Mouse (Mus musculus) stomach, postnatal 0 days (tissue): ENCODE results near the gene Dlgap5. TPM values are rescaled to one million over a fixed set of nuclear protein-coding genes. Genes with fewer than 3 reads are reported as not detected.

Source experiments
- ATAC-seq: fragments of 200-750 bp; cut with Nextera tagmentation; 2 replicates; pipeline ENCODE4 v1.8.0; 2017; ENCODE audit not compliant: low FRiP score, low TSS enrichment
- DNase-seq: peaks from one replicate; pipeline ENCODE4 v3.0.0-alpha.2; 2016; ENCODE audit warnings: low spot score
- H3K27ac ChIP-seq: fragments of 300-500 bp; sonication (generic); replicated peaks from 2 replicates; pipeline ENCODE4 v1.5.1; 2014; ENCODE audit warnings: mild to moderate bottlenecking, control low read depth
- H3K27me3 ChIP-seq: fragments of 300-500 bp; sonication (generic); 2 replicates; pipeline ENCODE4 v1.6.1; 2014; ENCODE audit warnings: low read length; ENCODE audit not compliant: control insufficient read depth, insufficient read depth
- H3K36me3 ChIP-seq: fragments of 300-500 bp; sonication (generic); 2 replicates; pipeline ENCODE4 v1.6.1; 2014; ENCODE audit warnings: low read length, mixed read lengths; ENCODE audit not compliant: control insufficient read depth, insufficient read depth
- H3K4me1 ChIP-seq: fragments of 300-500 bp; sonication (generic); replicated peaks from 2 replicates; pipeline ENCODE4 v1.6.1; 2014; ENCODE audit warnings: antibody characterized with exemption; ENCODE audit not compliant: control insufficient read depth, insufficient read depth
- H3K4me2 ChIP-seq: fragments of 300-500 bp; sonication (generic); replicated peaks from 2 replicates; pipeline ENCODE4 v1.6.1; 2014; ENCODE audit warnings: low read depth, mild to moderate bottlenecking, control low read depth, moderate library complexity
- H3K4me3 ChIP-seq: fragments of 300-500 bp; sonication (generic); 2 replicates; pipeline ENCODE4 v1.5.1; 2014; ENCODE audit warnings: low read depth, low read length, control low read depth
- H3K9ac ChIP-seq: fragments of 300-500 bp; sonication (generic); 2 replicates; pipeline ENCODE4 v1.6.1; 2014; ENCODE audit warnings: mild to moderate bottlenecking, low read length, control low read depth, mixed read lengths
- H3K9me3 ChIP-seq: fragments of 300-500 bp; sonication (generic); 2 replicates; pipeline ENCODE4 v1.6.1; 2016; ENCODE audit warnings: low read length; ENCODE audit not compliant: control insufficient read depth
- CTCF ChIP-seq: IDR thresholded peaks from 2 replicates; pipeline ENCODE4 v1.5.1; 2016; ENCODE audit warnings: antibody characterized with exemption, low read depth, mild to moderate bottlenecking, moderate library complexity
- EP300 ChIP-seq: optimal IDR thresholded peaks from 2 replicates; pipeline ENCODE3; 2016; ENCODE audit warnings: antibody characterized with exemption
- WGBS: fragments of 180-500 bp; shearing (Covaris S2); extraction: QIAGEN DNeasy Blood & Tissue Kit; methylation state at CpG from one replicate; pipeline ENCODE4 v1.1.7; 2014; 5-methylcytosine and 5-hydroxymethylcytosine counted together
- polyA plus RNA-seq: library from polyadenylated mRNA; unstranded; fragments of >200 nt; fragmentation: Nextera tagmentation; extraction: Ambion mirVana; gene quantifications from 2 replicates; pipeline ENCODE4 v1.2.1, GENCODE M21; 2015

Gene Dlgap5
- polyA plus RNA-seq, 1 experiment from 2014 or later: 7.4 TPM

DNA sequence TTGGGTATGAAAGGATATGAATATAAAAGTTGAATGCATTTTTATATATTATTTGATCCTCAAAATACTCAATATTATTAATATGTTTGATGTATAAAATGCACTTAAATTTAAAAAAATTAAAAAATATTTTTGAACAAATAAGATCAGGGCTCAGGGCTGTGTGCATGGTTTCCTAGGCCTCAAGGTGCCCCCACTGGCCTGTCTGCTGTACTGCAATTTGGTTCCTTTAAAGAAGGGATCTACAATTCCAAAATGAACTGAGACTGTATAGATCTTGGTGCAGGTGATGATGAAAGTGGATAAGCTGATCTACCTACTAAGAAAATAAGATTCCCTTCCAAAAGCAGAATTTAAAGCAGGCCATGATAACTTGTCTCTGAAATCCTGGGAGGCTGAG, 14.8 kb upstream of the Dlgap5 start:
- H3K36me3 ChIP-seq: no peaks in the 10 kb centered on the region
- H3K4me3 ChIP-seq: no peak overlapping the region
- H3K9ac ChIP-seq: no peak overlapping the region
- TF ChIP-seq EP300: no peak
- TF ChIP-seq CTCF: peak; percentile 50
- no peaks in the 10 kb centered on the region for H3K4me1 ChIP-seq
- no peak overlapping the region for H3K4me2 ChIP-seq
- ATAC-seq (no peak), DNase-seq (no peak)
- H3K27me3 ChIP-seq: no peaks in the 10 kb centered on the region
- H3K9me3 ChIP-seq: no peaks in the 10 kb centered on the region
- no peak overlapping the region for H3K27ac ChIP-seq

DNA sequence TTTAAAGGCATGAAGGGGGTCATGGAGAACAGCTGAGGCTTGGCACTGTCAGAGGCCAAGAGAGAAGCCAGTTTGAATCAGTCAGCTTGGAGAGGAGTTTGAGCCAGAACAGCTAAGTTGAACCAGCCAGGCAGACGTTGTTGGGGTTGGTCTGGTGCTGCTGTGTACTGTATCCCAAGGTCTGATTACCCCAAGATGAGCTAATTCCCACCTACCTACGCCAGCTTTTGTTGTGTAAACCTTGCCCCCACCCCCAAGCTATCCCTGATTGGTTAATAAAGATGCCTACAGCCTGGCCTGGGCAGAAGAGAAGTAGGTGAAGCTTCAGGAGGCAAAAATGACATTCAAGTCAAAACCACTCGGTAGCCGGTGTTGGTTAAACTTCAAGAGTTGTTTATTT, 4.3 kb upstream of the Dlgap5 start:
- H3K9ac ChIP-seq: no peak overlapping the region
- H3K36me3 ChIP-seq: no peaks in the 10 kb centered on the region
- ATAC-seq (no peak), DNase-seq (no peak)
- no peak overlapping the region for H3K4me2 ChIP-seq
- no peak overlapping the region for H3K4me3 ChIP-seq
- no peaks in the 10 kb centered on the region for H3K27me3 ChIP-seq
- H3K9me3 ChIP-seq: no peaks in the 10 kb centered on the region
- WGBS: 66% methylated on average over 4 of the region's 4 CpGs
- no peaks in the 10 kb centered on the region for H3K4me1 ChIP-seq
- no peak for TF ChIP-seq EP300
- TF ChIP-seq CTCF: no peak
- no peak overlapping the region for H3K27ac ChIP-seq

DNA sequence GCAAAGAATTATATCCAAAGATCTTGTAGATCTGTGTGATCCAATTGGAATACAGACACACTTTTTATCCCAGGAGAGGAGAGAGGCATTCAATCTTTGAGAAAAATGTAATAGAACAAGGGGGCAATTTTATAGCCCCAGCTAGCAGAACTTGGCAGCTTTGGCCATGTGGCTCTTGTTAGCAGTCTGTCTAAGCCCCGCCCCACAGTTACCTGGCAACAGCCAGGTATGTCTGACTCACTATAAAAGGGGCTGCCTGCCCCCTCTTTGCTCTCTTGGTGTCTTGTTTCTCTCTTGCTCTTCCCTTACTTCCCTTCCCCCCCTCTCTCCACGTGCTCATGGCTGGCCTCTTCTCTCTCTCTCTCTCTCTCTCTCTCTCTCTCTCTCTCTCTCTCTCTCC, 3.4 kb upstream of the Dlgap5 start:
- DNase-seq (no peak), ATAC-seq (no peak)
- Histone ChIP-seq H3K4me1 (no peaks in the 10 kb centered on the region), H3K9ac (no peak overlapping the region), H3K27me3 (no peaks in the 10 kb centered on the region), H3K4me2 (no peak overlapping the region), H3K27ac (no peak overlapping the region), H3K4me3 (no peak overlapping the region), H3K36me3 (no peaks in the 10 kb centered on the region), H3K9me3 (no peaks in the 10 kb centered on the region)
- WGBS: 28% methylated on average over 2 of the region's 2 CpGs
- TF ChIP-seq CTCF (no peak), EP300 (no peak)

DNA sequence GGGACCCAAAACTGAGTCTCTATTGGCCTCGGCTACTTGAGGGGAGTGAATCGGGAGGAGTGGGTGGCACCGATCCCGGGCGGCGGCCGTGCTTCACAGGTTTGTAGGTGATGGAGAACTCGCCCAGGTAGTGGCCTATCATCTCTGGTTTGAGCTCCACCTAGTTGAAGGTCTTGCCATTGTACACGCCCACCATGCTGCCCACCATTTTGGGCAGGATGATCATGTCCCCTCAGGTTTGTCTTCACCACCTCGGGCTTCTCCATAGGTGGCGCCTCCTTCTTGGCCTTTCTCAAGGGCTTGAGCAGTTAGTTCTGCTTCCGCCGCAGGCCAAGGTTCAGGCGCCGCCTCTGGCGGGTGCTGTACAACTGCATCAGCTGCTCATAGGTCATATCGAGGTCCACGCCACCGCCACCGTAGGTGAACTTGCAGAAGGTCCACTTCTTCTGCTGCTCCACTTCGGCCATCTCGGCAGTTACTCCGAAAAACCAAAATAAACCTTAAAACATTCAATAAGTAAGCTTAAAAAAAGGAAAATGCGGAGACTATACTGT, 1.6 kb upstream of the Dlgap5 start:
- TF ChIP-seq EP300 (no peak), CTCF (no peak)
- WGBS: 94% methylated on average over 24 of the region's 24 CpGs
- ATAC-seq (no peak), DNase-seq (no peak)
- Histone ChIP-seq H3K9ac (no peak overlapping the region), H3K9me3 (no peaks in the 10 kb centered on the region), H3K27ac (no peak overlapping the region), H3K36me3 (no peaks in the 10 kb centered on the region), H3K27me3 (no peaks in the 10 kb centered on the region), H3K4me2 (no peak overlapping the region), H3K4me1 (no peaks in the 10 kb centered on the region), H3K4me3 (no peak overlapping the region)

DNA sequence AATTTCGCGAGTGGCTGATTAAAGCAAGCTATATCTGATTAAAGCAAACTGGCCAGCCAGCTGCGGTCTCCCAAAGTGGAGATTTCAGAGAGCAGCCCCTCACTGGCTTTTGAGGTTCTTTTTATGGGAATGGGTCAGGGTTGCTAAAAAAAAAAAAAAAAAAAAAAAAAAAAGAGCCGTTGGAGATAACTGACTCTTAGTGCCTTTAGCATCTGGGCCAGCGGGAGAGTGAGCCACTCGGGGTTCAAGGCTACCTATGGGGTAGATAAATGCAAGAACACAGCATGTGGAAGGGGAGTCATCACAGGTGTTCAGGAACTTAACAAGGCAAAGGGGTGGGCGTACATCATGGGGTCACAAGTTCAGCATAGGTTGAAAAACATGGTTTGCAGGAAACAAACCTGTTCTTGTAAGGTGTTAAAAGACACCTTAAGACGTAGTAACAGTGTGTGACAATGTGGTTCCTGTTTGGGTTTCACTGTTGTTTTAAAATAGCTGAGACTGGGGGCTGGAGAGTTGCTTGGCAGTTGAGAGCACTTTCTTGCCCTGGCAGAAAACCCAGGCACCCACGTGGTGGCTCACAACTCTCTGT, 923 bp upstream of the Dlgap5 start:
- ATAC-seq: no peak
- Histone ChIP-seq H3K4me1 (no peaks in the 10 kb centered on the region), H3K27ac (no peak overlapping the region), H3K4me3 (no peak overlapping the region), H3K27me3 (no peaks in the 10 kb centered on the region), H3K9ac (no peak overlapping the region), H3K9me3 (no peaks in the 10 kb centered on the region), H3K4me2 (no peak overlapping the region), H3K36me3 (no peaks in the 10 kb centered on the region)
- no peak for TF ChIP-seq EP300
- TF ChIP-seq CTCF: no peak
- no peak for DNase-seq
- WGBS: 79% methylated on average over 9 of the region's 9 CpGs

DNA sequence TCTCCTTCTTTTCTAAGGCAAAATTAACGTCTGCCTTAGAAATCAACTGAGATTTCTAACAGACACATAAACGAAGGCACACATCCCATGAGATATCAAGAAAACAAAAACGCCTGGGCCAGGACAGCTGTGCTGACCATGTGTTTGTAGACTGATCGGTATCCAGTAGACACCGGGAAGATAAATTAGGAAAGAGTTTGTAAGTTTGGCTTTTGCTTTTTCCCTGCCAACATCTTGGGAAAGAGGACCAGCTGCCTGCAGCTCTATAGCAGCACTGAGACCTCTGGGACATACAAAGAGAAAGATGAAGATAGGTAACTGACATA, 422 bp upstream of the Dlgap5 start:
- H3K9me3 ChIP-seq: no peaks in the 10 kb centered on the region
- peak overlapping the region; percentile 24; the same call in 1 of the 2 replicates for H3K9ac ChIP-seq
- H3K4me1 ChIP-seq: no peaks in the 10 kb centered on the region
- 20% methylated on average over 5 of the region's 5 CpGs for WGBS
- TF ChIP-seq EP300: no peak
- TF ChIP-seq CTCF: no peak
- H3K36me3 ChIP-seq: no peaks in the 10 kb centered on the region
- ATAC-seq (no peak), DNase-seq (no peak)
- H3K4me3 ChIP-seq: peak overlapping the region; percentile 44
- H3K27me3 ChIP-seq: no peaks in the 10 kb centered on the region
- H3K27ac ChIP-seq: no peak overlapping the region
- peak overlapping the region; percentile 49 for H3K4me2 ChIP-seq
